Comparison of ENCODE assay signal across 8 mouse cellular contexts in the genomic region with DNA sequence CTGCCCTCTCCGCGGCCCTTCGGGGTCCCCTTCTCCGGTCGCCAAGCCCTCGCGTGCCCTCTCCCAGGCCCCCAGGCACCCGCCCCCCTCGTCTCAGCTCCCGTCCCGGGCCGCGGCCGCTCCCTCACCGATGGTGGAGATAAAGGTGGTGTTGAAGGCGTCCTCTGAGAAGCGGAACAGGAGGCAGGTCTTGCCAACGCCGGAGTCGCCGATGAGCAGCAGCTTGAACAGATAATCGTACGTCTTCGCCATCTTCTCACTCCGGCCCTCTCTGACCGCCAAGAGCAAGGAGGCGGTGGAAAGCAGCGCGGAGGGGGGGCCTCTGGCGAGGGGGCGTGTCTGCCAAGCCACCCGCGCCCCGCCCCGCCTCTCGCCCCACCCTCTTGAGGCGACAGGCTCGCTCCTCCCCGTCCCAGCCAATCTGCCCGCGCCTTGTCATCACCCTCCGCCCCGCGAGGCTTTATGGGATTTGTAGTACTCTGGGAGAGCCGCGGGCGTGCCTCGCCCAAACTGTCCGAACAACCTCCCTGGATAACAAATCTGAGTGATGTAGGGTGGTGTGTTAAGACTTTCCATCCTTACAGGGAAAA. TPM values are rescaled to one million over a fixed set of nuclear protein-coding genes. Genes with fewer than 3 reads are reported as not detected.
DNase-seq lines count a peak whose midpoint lies in the region; ATAC-seq lines count a peak whose summit lies in the region.

TSS of gene Rab8b (minus strand) at position 306 of the 590 bp plus-strand sequence.

- peak within 1 kb of the TSS; percentile 94 for H3K27ac ChIP-seq in hindbrain, embryonic 15.5 days (replicated peaks)

- H3K27me3 ChIP-seq in hindbrain, embryonic 15.5 days = no peaks in the 10 kb centered on the region

- H3K9me3 ChIP-seq in hindbrain, embryonic 15.5 days = no peaks in the 10 kb centered on the region

- H3K4me1 ChIP-seq in hindbrain, embryonic 15.5 days (replicated peaks) = peaks cover 40% of the 10 kb centered on the region

- peak; percentile 97 for ATAC-seq in hindbrain, embryonic 15.5 days (ENCODE audit: low FRiP score, low read depth)

- peak within 1 kb of the TSS; percentile 87 for H3K4me3 ChIP-seq in hindbrain, embryonic 15.5 days

- peak; percentile 94 for DNase-seq in T-cell, adult 2 months (ENCODE audit: low spot score)
- peak; percentile 94 to 98 for DNase-seq in cerebellum, postnatal 36 days
- peak; percentile 93 to 95 for DNase-seq in frontal cortex, postnatal 36 days (ENCODE audit: low spot score in 2 of 2)
- peak; percentile 92 for DNase-seq in left cerebral cortex, adult 11 months (ENCODE audit: low spot score)
- peak; percentile 97 to 98 for DNase-seq in lung, postnatal 4 days
- peak; percentile 92 for DNase-seq in retina, postnatal 7 days (ENCODE audit: low read depth, low spot score)
- DNase-seq in urinary bladder, adult 2 months (ENCODE audit: low spot score) = peak; percentile 84

- no peaks in the 10 kb centered on the region for H3K36me3 ChIP-seq in hindbrain, embryonic 15.5 days

- peak within 1 kb of the TSS; percentile 92 for H3K9ac ChIP-seq in hindbrain, embryonic 15.5 days

- peak within 1 kb of the TSS; percentile 86 for H3K4me2 ChIP-seq in hindbrain, embryonic 15.5 days

- WGBS in hindbrain, embryonic 15.5 days = under 1% methylated on average over 49 of the region's 49 CpGs

RNA-seq across cellular contexts. Expression of gene Rab8b, which starts in this region (rescaled TPM):
- 35.9 and 38.4 TPM in 2 replicates for polyA plus RNA-seq in hindbrain, embryonic 15.5 days (2015; fragmentation: Nextera tagmentation; extraction: Ambion mirVana)
- polyA plus RNA-seq in urinary bladder, adult 2 months (2012; rRNA removed) = 18.9 and 20.1 TPM in 2 replicates

Comparison
In these comparisons a context has a peak if more than half of its experiments do, and no peak if none do; other contexts are left out.
1. Peak in every context shown above with its lines: DNase-seq, ATAC-seq, H3K4me3 ChIP-seq and H3K27ac ChIP-seq.